Mouse (Mus musculus): ENCODE results near the gene Idh2.

DNA sequence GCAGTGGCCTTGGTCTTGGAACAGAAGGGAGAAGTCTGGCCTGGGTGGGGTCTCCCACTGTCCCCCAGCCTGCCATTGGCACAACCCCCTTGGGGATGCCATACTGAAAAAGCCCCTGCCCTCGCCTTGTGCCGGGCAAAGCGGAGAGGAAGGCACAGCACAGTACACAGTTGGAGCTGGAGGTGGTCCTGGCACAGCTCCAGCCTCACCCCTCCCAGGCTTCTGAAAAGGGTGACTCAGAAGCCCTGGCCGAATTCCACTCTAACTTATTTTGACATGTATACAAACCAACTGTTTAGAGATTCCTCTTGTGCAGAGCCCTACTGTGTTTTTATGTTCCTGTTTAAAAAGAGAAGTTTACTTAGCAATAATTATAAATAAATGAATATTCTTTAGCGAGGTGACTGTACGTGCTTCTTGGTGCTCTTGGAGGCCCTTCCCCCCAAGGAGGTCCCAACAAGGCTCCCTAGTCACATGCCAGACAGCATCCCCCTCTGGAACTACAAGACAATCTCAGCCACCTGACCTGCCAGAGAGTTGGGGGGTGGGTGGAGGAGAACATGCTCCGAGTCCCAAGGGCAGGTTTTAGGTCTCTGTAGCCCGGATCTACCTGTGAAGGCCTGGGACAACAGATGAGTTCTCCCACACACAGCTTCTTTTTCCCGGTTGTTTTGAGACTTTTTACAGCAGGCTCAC lies 22.7 kb downstream of the Idh2 start:
- no peak for TF ChIP-seq CTCF (IDR thresholded peaks at IDR 0.05; ENCODE audit: low read depth, low read length)
- TF ChIP-seq POLR2A (IDR thresholded peaks at IDR 0.05; ENCODE audit: borderline replicate concordance, low read depth, low read length) = no peak
